Mouse (Mus musculus): Measurements from ENCODE around the gene Rnft1. TPM values are rescaled to one million over a fixed set of nuclear protein-coding genes. Genes with fewer than 3 reads are reported as not detected.
A peak's percentile ranks its signal among the peaks of the same experiment; 100 is the strongest.
"Not testable (repeated sequence)": the region's sequence is repeated elsewhere in the genome, so short reads cannot be mapped to it uniquely, and the experiment has no call there.

Rnft1 gene
- total RNA-seq, 2 experiments from 2014 or later = 8.4 to 11.3 TPM

DNA sequence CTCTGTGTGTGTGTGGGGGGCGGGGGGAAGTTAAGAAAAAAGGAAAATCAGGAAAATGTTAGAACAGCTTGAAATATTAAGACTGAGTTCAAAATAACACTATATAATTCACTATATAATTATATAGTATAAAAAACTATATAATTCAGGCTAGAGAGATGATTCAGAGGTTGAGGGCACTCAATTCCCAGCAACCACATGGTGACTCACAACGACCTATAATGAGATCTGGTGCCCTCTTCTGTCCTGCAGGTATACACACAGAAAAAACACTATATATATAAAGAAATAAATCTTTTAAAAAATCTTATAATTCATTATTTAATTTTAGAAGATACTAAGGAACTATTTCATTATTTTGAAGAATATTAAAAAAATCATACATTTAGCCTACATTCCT, 23.5 kb downstream of the Rnft1 start:
- no peak for ATAC-seq (replicated peaks; ENCODE audit: low FRiP score, low TSS enrichment, poor library complexity, severe bottlenecking)

DNA sequence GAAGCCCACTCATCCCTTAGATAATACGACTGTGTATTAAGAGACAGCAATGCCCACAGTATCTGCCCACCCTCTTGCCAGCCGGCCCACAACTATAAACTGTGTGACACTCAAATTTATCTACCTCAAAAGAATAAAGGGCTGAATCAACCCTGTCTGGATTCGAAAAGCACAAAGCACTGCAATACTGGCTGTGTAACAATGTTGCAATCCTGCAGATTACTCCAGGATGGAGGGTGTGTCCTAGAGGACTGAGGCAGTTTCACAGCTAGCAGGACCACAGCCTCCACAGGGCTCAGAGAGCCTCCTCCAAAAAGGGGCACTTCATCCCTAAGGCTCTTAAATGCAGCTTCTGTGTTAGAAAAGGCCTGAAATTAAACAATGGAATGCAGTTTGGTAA, 32.2 kb downstream of the Rnft1 start:
- no peak for ATAC-seq (replicated peaks; ENCODE audit: low FRiP score, low TSS enrichment, poor library complexity, severe bottlenecking)

DNA sequence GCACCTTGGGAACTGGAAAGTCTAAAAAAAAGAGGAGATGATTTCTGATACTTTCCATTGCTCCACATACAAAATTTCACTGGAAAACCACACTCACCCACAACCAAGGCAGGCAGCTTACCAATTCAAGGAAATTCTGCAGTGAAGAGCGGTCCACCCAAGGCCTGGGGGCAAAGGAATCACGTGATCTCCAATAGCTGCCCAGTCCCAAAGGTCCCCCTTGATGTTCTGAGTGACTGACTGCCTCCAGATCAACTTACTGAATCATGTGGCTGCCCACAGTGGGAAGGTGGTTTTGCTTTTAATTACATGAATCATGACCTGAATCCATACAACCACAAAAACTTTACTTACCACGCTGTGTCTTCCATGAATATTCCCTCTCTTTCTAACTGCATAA, 32.8 kb downstream of the Rnft1 start:
- no peak for ATAC-seq (replicated peaks; ENCODE audit: low FRiP score, low TSS enrichment, poor library complexity, severe bottlenecking)

DNA sequence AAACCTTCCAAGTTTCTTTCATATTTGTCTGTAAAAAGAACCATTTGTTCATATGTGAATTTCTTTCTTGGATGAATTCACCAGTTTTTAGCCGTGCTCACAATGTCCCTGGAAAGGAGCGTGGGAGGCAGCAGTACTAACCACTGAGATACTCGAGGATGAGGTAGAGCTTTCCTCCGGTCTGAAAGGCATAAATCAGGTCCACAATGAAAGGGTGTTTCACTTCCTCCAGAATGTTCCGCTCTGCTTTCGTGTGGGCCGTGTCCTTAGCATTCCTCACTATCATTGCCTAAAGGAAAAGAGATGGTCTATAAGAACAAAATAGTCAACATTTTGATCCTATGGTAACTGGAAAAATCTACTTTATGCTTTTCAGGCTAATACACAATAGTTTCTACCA, 35.3 kb downstream of the Rnft1 start:
- ATAC-seq (replicated peaks; ENCODE audit: low FRiP score, low TSS enrichment, poor library complexity, severe bottlenecking) = no peak

DNA sequence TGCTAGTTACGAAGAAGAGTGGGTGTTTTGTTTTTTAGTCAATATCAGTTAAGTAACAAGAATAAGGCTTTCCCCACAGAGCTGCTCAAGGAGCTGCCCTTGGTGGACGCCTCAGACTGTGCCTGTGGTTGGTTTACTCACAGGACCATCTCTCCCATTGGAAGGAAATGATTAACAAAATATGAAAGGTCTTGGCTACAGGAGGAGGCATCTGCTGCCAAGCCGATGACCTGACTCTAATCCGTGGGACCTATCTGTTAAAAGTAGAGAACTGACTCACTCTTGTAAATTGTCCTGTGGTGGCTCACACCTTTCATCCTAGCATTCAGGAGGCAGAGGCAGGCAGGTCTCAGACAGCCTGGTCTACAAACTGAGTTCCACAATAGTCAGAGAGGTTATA, 43.1 kb downstream of the Rnft1 start:
- ATAC-seq (replicated peaks; ENCODE audit: low FRiP score, low TSS enrichment, poor library complexity, severe bottlenecking) = no peak

DNA sequence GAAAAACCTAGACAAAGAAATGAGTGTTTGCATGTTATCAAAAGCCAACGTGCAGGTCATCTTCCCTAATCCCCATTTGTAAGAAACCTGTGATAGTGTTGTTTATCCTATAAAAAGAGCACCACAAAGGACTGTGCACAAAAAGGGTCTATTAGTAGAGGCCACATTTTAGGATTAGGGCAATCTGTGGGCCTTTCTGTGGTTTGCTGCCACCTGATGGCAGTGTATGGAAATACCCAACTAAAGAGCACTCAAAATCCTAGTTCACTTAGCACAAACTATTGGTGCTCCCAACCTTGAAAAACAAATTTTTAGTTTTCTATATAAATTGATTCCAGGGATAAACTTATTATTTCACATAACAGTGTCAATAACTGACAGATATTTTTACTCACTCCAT, 48.4 kb downstream of the Rnft1 start:
- no peak; the same call in 1 of the 2 replicates for ATAC-seq (replicated peaks; ENCODE audit: low FRiP score, low TSS enrichment, poor library complexity, severe bottlenecking)

DNA sequence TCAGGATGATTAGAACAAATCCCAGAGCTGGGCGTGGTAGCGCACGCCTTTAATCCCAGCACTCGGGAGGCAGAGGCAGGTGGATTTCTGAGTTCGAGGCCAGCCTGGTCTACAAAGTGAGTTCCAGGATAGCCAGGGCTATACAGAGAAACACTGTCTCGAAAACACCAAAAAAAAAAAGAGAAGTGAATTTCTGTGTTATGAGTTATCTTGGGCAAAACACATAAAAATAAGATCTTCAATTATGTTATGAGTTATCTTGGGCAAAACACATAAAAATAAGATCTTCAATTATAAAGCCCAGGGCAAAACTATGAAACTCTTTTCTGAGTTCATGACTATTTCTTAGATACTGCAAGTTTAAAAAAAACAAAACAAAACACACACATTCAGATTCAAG, 48.8 kb downstream of the Rnft1 start:
- not testable (repeated sequence) for ATAC-seq (replicated peaks; ENCODE audit: low FRiP score, low TSS enrichment, poor library complexity, severe bottlenecking)

DNA sequence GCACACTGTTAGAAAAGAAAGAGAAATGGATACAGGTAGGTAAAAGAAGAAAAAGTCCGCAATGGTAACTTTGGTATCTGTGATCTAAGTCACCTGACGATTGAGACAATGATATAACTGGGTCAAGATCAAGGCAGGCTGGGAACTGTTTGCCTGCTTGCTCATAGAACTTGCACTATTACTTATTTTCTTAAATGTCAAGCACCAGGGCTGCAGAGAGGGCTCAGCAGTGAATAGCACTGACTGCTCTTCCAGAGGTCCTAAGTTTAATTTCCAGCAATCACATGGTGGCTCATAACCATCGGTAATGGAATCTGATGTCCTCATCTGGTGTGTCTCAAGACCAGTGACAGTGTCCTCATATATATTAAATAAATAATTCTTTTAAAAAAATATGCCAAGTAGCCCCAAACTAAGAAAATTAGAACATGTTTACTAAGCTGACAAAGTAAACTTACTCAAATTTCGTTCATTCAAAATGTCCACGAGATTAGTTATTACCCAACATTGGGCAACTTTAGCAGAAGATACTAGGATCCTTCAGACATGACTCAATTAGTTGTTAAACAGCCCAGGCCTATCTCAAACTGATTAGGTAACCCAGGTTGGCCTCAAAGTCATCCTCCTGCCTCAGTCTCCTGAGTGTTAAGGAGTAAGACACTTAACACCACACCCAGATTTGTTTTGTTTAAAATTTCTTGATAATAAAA, 49.9 kb downstream of the Rnft1 start:
- no peak for ATAC-seq (replicated peaks; ENCODE audit: low FRiP score, low TSS enrichment, poor library complexity, severe bottlenecking)

DNA sequence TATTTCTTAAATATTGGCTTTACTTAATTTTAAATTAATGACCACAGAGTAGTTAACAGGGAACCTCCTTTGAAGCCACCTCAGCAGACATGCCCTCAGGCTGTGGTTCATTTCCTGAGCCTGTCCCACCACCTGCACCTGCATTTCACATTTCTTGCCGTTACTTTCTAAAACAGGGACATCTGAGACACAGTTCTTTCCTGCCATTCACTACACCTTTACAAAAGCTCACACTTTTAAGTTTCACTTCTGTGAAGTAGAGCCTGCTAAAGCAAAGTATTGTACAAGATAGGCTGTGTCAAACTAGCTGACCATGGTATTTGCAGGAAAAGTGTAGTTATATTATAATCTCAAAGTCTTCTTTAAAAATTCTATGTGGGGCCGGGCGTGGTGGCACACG, 54.3 kb downstream of the Rnft1 start:
- no peak for ATAC-seq (replicated peaks; ENCODE audit: low FRiP score, low TSS enrichment, poor library complexity, severe bottlenecking)

DNA sequence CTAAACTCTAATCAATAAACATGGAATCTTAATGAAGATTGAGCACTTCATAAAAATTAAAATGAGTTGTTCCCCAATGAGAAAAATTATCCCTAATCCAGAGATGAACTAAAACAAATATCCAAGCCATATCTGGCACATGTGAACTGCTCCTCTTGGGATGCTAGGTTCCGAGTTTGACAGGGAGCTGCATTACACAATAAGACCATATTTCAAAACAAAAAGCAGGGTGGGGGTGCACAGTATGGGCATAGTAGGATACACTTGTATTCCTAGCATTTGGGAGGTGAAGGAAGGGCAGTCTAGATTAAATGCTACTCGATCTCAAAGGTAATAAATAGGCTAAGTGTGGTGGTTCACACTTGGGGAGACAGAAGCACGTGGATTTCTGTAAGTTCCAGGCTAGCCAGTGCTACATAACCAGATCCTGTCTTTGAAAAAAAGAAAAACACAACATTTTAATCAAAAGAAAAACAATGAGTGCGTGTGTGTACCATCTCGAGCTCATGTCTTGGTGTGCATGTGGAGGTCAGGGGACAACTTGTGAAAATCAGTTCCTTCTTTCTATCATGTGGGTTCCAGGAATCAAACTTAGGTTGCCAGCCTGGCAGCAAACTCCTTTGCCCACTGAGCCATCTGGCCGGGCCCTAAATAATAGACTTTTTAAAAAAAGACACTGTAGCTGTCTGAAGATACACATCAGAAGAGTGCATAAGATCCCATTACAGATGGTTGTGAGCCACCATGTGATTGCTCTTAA, 55.4 kb downstream of the Rnft1 start:
- no peak for ATAC-seq (replicated peaks; ENCODE audit: low FRiP score, low TSS enrichment, poor library complexity, severe bottlenecking)

DNA sequence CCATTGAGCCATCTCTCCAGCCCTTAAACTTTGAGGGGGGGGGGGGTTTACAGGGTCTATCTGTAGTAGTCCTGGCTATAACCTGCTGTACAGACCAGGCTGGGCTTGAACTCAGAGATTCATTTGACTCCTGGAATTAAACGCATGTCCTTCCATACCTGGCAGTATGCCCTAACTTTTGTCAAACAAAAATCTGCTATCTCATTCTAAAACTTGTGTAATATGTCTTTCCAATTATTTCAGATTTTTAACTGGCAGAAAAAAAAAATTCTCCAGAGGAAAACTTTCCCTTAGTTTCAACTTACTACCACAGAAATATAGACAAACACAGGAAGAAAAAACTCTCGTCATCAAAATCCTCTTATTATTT, 56.0 kb downstream of the Rnft1 start:
- no peak for ATAC-seq (replicated peaks; ENCODE audit: low FRiP score, low TSS enrichment, poor library complexity, severe bottlenecking)

DNA sequence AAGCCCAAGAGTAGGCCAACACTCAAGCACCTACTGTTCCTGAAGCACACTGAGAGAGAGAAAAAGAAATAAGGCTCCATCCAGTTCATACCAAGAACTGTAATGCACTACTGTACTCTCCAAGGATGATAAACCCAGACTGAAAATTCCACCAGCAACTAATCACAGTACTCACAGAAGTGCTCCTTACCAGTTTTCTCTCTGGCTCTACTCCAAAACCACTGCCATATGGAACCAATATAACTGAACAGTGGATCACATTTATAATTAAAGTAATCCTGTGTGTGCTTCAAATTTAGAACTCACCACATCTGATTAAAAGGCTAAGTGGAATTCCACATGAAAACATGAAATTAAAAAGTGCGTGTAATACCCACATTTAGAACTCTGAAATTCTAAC, 58.4 kb downstream of the Rnft1 start:
- no peak for ATAC-seq (replicated peaks; ENCODE audit: low FRiP score, low TSS enrichment, poor library complexity, severe bottlenecking)

DNA sequence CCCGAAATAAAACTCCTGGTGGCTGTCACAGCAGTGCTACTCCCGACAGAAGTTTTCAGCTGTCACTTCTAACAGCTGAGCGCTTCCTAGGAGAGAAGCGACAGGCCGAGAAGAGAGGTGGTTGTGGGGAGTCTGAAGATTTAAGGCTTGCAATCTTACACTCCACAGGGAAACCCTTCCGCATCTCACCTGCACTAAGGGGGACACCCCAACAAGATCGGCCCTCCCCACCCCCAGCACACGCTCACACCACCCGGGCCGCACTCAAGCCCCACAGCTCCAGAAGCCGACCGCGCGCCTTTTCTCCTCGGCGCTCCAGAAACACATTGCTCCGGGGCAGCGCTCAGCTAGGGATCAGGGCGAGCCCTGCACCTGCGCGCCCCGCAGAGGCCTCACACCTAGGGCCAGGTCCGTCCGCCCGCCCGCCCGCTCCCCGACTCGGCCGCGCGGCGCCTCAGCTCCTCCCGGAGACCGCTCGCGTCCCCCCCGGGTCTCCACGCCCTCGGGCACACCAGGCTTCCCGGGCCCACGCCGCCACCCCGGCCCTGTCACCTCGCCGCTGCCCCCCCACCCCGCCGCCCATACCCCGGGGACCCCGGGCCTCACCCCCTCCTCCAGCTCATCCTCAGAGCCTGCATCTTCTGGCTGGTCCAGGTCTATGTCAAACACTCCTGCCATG, 59.6 kb downstream of the Rnft1 start:
- ATAC-seq (replicated peaks; ENCODE audit: low FRiP score, low TSS enrichment, poor library complexity, severe bottlenecking) = peak; percentile 8; the same call in 1 of the 2 replicates

DNA sequence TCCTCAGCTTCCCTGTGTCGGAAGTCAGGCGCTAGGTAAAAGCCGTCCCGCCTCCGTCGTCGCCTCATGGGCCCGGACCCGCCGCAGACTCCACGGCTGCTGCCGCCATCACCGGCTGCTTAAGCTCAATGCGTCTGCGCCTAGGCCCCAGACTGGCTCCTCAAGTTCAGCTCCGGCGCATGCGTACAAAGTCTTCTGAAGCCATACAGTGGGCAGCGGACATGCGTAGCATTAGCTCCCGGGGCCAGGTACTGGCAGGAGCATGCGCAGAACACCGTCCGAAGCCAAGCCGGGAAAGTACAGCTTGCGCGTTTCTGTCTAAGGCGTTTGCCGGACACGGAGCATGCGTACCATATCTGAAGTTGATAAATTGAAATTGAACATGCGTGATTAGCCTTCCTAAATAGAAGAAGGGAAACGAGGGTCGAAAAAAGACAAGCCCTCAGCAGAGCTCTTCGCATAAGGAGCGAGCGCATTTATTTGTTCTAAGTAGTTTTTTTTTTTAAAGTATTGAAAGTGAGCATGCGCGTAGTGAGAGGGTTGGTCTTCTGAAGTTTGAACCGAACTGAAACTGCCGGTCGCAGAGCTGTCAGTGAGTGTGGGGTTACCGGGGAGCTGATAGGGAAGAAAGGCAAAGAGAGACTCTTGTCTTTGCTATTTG, 60.3 kb downstream of the Rnft1 start, which contains the start of the genes Rps6kb1 and Tubd1:
Rps6kb1 (minus strand) TSS at position 167 of the 661 bp plus-strand sequence.
Tubd1 (plus strand) TSS at position 353 of the 661 bp plus-strand sequence.
- peak; percentile 97 for ATAC-seq (replicated peaks; ENCODE audit: low FRiP score, low TSS enrichment, poor library complexity, severe bottlenecking)

DNA sequence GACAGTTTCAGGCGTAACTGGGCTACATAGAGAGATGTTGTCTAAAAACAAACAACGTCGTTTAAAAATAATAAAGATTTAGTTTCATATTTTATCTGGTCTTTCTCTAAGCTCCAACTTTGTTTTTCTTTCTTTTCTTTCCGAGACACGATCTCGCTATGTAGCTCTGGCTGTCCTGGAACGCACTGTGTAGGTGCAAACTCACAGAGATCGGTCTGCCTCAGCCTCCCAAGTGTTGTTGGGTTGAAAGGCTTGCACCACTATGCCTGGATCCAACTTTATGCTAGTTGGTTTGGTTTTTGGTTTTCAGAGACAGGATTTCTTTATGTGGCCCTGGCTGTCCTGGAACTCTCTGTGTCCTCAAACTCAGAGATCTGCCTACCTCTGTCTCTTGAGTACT, 61.1 kb downstream of the Rnft1 start:
- ATAC-seq (replicated peaks; ENCODE audit: low FRiP score, low TSS enrichment, poor library complexity, severe bottlenecking) = no peak

DNA sequence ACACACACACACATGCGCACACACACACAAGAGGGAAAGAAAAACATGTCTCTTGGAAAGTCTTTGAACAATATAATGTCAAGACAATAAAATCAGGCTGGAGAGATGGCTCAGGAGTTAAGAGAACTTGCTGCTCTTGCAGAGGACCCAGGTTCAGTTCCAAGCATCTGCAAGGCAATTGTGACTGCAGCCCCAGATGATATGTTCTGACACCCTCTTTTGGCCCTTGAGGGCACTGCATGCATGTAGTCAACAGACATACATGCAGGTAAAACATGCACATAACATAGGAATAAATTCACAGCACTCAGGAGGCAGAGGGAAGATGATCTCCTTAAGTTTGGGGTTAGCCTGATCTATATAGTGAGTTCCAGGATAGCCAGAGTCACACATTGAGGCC, 63.0 kb downstream of the Rnft1 start:
- no peak for ATAC-seq (replicated peaks; ENCODE audit: low FRiP score, low TSS enrichment, poor library complexity, severe bottlenecking)
